Comparison of ENCODE assay signal across 8 mouse cellular contexts in genomic region chr7:43894836-43895235, GRCm38 (mm10). TPM values are rescaled to one million over a fixed set of nuclear protein-coding genes. Genes with fewer than 3 reads are reported as not detected.
DNase-seq lines count a peak whose midpoint lies in the region; ATAC-seq and TF ChIP-seq lines count a peak whose summit lies in the region.

No protein-coding gene starts in this region.

- WGBS in hindbrain, embryonic 14.5 days = 12% methylated on average over 1 of the region's 1 CpGs

- ATAC-seq in Patski = peak; percentile 88
- ATAC-seq in hindbrain, embryonic 14.5 days (ENCODE audit: low FRiP score) = peak; percentile 96

- H3K9ac ChIP-seq in hindbrain, embryonic 14.5 days = no peak overlapping the region

- H3K4me2 ChIP-seq in hindbrain, embryonic 14.5 days (replicated peaks) = no peak overlapping the region

- H3K9me3 ChIP-seq in hindbrain, embryonic 14.5 days (ENCODE audit: control insufficient read depth, low read length) = no peaks in the 10 kb centered on the region

- POLR2A ChIA-PET in Patski (lab: Charles Lee) = interaction anchor here (0.6 kb wide), 1 partner anchor 181 kb away, joined by 5 read pairs; no protein-coding TSS in a partner anchor

- no peak overlapping the region for H3K27ac ChIP-seq in hindbrain, embryonic 14.5 days

- DNase-seq in Patski (ENCODE audit: low read depth, low spot score) = peak; percentile 9
- peak; percentile 86 to 87 for DNase-seq in cerebellum, postnatal 14 days
- DNase-seq in frontal cortex, postnatal 25 days (ENCODE audit: low spot score in 2 of 2) = peak; percentile 89
- peak; percentile 99 for DNase-seq in hindbrain, embryonic 14.5 days (ENCODE audit: low spot score)
- DNase-seq in layer of hippocampus, postnatal 14 days (ENCODE audit: low spot score in 2 of 2) = peak; percentile 85 to 92
- peak; percentile 87 for DNase-seq in lung, postnatal 14 days
- DNase-seq in retina, embryonic 14.5 days (ENCODE audit: low spot score) = peak; percentile 95
- peak; percentile 61 for DNase-seq in thymus, postnatal 25 days

- peaks cover 6% of the 10 kb centered on the region for H3K27me3 ChIP-seq in Patski
- H3K27me3 ChIP-seq in hindbrain, embryonic 14.5 days (ENCODE audit: control insufficient read depth, insufficient read depth, low read length) = no peaks in the 10 kb centered on the region

- H3K4me3 ChIP-seq in hindbrain, embryonic 14.5 days (replicated peaks; ENCODE audit: low read length) = no peak overlapping the region

- no peaks in the 10 kb centered on the region for H3K4me1 ChIP-seq in hindbrain, embryonic 14.5 days (replicated peaks; ENCODE audit: control insufficient read depth, insufficient read depth, low read length)

- CTCF ChIA-PET in Patski (lab: Charles Lee) = interaction anchor here (1.1 to 1.2 kb wide), 2 partner anchors 11 to 214 kb away, joined by 3 to 5 read pairs; no protein-coding TSS in a partner anchor

- H3K36me3 ChIP-seq in hindbrain, embryonic 14.5 days (replicated peaks; ENCODE audit: control insufficient read depth, insufficient read depth) = no peaks in the 10 kb centered on the region

- in situ Hi-C loops in Patski (cut with MboI; ENCODE audit: low pct_unique_long_range_greater_than_20kb) = loop anchor here (5.0 to 25.0 kb wide), 2 partner anchors 213 to 442 kb away; no protein-coding TSS in a partner anchor

- peak; percentile 88 for TF ChIP-seq CTCF in Patski (IDR thresholded peaks at IDR 0.05)

RNA-seq across cellular contexts. Expression of gene Klk4, which starts 13.9 kb away (rescaled TPM):
- not detected for polyA plus RNA-seq in Patski (2021)
- 3.0 and 4.5 TPM in 2 replicates for polyA plus RNA-seq in hindbrain, embryonic 14.5 days (2014; fragmentation: Nextera tagmentation; extraction: Ambion mirVana)
- total RNA-seq in layer of hippocampus, postnatal 14 days (2021) = not detected

RNA-seq across cellular contexts. Expression of gene Klk15, which starts 38.7 kb away (rescaled TPM):
- polyA plus RNA-seq in Patski (2021) = not detected
- not detected in 2 replicates for polyA plus RNA-seq in hindbrain, embryonic 14.5 days (2014; fragmentation: Nextera tagmentation; extraction: Ambion mirVana)
- not detected for total RNA-seq in layer of hippocampus, postnatal 14 days (2021)

RNA-seq across cellular contexts. Expression of gene Klk5, which starts 53.1 kb away (rescaled TPM):
- not detected for polyA plus RNA-seq in Patski (2021)
- not detected in 2 replicates for polyA plus RNA-seq in hindbrain, embryonic 14.5 days (2014; fragmentation: Nextera tagmentation; extraction: Ambion mirVana)
- total RNA-seq in layer of hippocampus, postnatal 14 days (2021) = not detected

RNA-seq across cellular contexts. Expression of gene Klk1b8, which starts 55.6 kb away (rescaled TPM):
- polyA plus RNA-seq in Patski (2021) = not detected
- polyA plus RNA-seq in hindbrain, embryonic 14.5 days (2014; fragmentation: Nextera tagmentation; extraction: Ambion mirVana) = not detected in 2 replicates
- not detected for total RNA-seq in layer of hippocampus, postnatal 14 days (2021)

Comparison
In these comparisons a context has a peak if more than half of its experiments do, and no peak if none do; other contexts are left out.
1. DNase-seq: peak in every context shown above with its lines; median percentile 99 in hindbrain, embryonic 14.5 days; 95 in retina, embryonic 14.5 days; 89 in frontal cortex, postnatal 25 days; 88 in layer of hippocampus, postnatal 14 days; 87 in lung, postnatal 14 days; 86 in cerebellum, postnatal 14 days; 61 in thymus, postnatal 25 days; 9 in Patski.